Mouse (Mus musculus) lung, postnatal 0 days (tissue): ENCODE measurements around the gene Lrig2.
A peak's percentile ranks its signal among the peaks of the same experiment; 100 is the strongest.

Source experiments
- CTCF ChIP-seq: IDR thresholded peaks from 2 replicates; pipeline ENCODE4 v1.5.1; 2016; ENCODE audit warnings: antibody characterized with exemption, mild to moderate bottlenecking
- EP300 ChIP-seq: IDR thresholded peaks from 2 replicates; pipeline ENCODE4 v1.6.1; 2016; ENCODE audit warnings: antibody characterized with exemption, mild to moderate bottlenecking, control low read depth

GRCm38 (mm10) chr3:104420929-104421328, 90.8 kb downstream of the Lrig2 start:
- TF ChIP-seq CTCF (no peak), EP300 (peak; percentile 46; the same call in 1 of the 2 replicates)
